Mouse (Mus musculus) neutrophil, adult 83 days (primary cell): Measurements from ENCODE around the gene Gm11042. TPM values are rescaled to one million over a fixed set of nuclear protein-coding genes. Genes with fewer than 3 reads are reported as not detected.

Experiments used
- total RNA-seq, 2 experiments: library from RNA; stranded (reverse); gene quantifications; one replicate each; pipeline ENCODE4 v1.2.4; 2023

Gm11042 gene
- not detected for total RNA-seq

GRCm38 (mm10) chr12:74316344-74316973, at the start of gene Gm11042:
Gm11042 (minus strand) TSS chr12:74316394.

